Mouse (Mus musculus): ENCODE results near the gene Kcnrg.
"Not testable (repeated sequence)": the region's sequence is repeated elsewhere in the genome, so short reads cannot be mapped to it uniquely, and the experiment has no call there.

The Kcnrg gene

GRCm38 (mm10) chr14:61607157-61607556, at the start of gene Kcnrg:
Gene Kcnrg, plus strand, starts transcription at chr14:61607457.
- in situ Hi-C loops (cut with MboI, MseI), result no loop called here

- in situ Hi-C loops (cut with MboI, MseI), result no loop called here
Measured at GRCm38 (mm10) chr14:61558901-61559300, 48.4 kb upstream of the Kcnrg start.

DNA sequence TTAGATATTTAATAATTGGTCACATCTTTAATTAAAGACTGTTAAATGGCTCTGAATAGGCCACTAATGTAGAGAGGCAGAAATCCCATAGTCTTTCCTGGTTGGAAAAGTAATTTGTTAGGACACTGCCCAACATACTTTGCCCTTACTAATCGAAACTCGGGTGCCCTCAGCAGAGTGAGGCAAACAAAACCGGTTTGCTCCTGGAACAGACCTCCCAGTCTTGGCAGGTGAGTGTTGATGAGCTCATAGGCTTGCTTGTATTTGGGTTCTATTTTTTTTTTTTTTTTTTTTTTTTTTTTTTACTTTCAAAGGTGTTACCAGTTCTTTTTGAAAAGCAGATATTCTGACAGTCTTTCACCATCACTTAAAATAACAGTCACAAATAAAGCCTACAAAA, 47.4 kb upstream of the Kcnrg start:
- in situ Hi-C loops (cut with MboI, MseI), result no loop called here

DNA sequence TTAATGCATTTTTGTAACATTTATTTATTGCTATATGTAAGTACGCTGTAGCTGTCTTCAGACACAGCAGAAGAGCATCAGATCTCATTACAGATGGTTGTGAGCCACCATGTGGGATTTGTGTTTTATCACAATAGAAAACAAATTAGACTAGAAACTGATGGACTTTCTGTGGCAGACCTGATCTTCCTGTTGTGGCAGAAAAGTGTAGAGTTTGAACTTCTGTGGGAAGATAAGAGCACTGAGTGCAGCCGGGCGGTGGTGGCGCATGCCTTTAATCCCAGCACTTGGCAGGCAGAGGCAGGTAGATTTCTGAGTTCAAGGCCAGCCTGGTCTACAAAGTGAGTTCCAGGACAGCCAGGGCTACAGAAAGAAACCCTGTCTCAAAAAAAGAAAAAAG, 41.0 kb upstream of the Kcnrg start:
- in situ Hi-C loops (cut with MboI, MseI), result not testable (repeated sequence)

- in situ Hi-C loops (cut with MboI, MseI), result no loop called here
Measured at GRCm38 (mm10) chr14:61569344-61569743, 37.9 kb upstream of the Kcnrg start.

- in situ Hi-C loops (cut with MboI, MseI), result loop anchor here in 1 of 2 experiments (5.0 kb wide), 2 partner anchors 671 to 881 kb away; no protein-coding TSS in a partner anchor
Measured at GRCm38 (mm10) chr14:61571366-61571765, 35.9 kb upstream of the Kcnrg start.

GRCm38 (mm10) chr14:61572131-61572530, 35.1 kb upstream of the Kcnrg start:
- in situ Hi-C loops (cut with MboI, MseI), result loop anchor here in 1 of 2 experiments (5.0 kb wide), 2 partner anchors 670 to 880 kb away; no protein-coding TSS in a partner anchor

DNA sequence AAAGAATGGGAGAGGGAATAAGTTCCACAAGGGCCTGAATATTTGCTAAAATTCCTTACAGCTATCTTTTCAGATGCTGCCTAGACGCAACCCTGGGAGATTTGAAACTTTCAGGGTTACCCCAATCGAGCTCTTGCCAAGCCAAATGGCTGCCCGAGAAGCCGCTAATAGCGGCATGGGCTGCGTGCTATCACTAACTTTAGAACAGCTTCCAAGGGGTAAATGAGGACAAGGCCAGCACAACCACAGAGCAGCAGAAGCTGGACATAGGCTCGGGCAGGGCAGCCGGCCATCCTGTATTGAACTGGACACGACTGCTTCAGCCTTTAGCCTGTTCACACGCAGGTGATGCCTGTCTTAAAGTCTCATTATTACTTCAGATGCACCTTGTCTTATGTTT, 32.2 kb upstream of the Kcnrg start:
- in situ Hi-C loops (cut with MboI, MseI), result loop anchor here in 1 of 2 experiments (5.0 kb wide), 1 partner anchor 872 kb away; no protein-coding TSS in a partner anchor

- in situ Hi-C loops (cut with MboI, MseI), result loop anchor here in 1 of 2 experiments (5.0 kb wide), 1 partner anchor 871 kb away; no protein-coding TSS in a partner anchor
Measured at GRCm38 (mm10) chr14:61575941-61576340, 31.3 kb upstream of the Kcnrg start.

GRCm38 (mm10) chr14:61589288-61590065, 17.8 kb upstream of the Kcnrg start:
- in situ Hi-C loops (cut with MboI, MseI), result loop anchor here in 1 of 2 experiments (10.0 kb wide), 1 partner anchor 435 kb away; no protein-coding TSS in a partner anchor

DNA sequence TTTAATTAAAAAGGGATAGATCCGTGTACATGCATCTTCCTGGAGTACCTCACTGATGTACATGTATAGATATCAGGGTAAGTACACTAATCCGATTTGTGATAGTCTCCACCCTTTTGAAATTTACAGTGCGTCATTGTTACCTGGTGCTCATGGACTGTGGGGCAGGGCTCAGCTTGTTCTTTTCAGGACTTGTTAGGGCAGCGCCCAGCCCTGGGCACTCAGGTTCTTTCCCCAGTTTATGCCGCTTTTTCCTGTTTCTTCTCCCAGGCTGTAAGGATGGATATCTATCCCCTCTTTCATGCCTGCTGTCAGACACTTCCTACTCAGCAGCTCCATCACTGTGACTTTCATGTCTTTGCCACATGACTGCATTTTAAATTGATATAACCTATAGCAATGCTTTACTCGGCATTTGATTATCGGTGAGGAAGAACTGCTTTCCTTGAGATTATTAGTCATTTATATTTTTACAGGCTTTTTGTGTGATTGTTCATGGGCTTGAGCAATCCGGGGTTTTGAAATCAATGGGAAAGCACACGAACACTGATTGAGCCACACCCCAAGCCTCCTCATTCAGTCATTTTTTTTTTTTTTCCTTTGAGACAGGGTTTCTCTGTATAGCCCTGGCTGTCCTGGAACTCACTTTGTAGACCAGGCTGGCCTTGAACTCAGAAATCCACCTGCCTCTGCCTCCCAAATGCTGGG, 10.4 kb upstream of the Kcnrg start:
- in situ Hi-C loops (cut with MboI, MseI), result loop anchor here in 1 of 2 experiments (10.0 kb wide), 1 partner anchor 428 kb away; no protein-coding TSS in a partner anchor

DNA sequence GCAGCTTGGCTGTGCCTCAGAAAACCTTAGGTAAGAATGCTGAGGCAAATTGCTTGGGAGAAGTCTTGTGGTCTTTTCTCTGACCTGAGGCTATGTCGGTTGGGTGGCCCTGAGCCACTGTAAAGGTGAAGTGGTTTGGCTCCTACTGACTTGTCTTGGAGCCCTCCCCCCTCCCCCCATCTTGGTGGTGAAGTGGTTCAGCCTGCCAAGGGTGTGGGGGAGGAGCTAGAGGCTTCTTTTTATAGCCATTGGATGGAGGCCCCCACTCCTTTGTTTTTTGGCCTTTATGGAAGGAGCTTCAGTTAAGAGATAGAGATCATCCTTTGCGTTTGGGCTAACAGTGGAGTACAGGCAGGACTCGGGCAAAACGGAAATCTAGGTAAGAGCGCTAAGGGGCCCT, 9.3 kb upstream of the Kcnrg start, which contains the start of gene Trim13:
Gene Trim13 (plus strand): TSS at position 280 of the 400 bp plus-strand sequence.
- in situ Hi-C loops (cut with MboI, MseI), result loop anchor here in 1 of 2 experiments (10.0 kb wide), 1 partner anchor 427 kb away; no protein-coding TSS in a partner anchor

GRCm38 (mm10) chr14:61599057-61599806, 8.0 kb upstream of the Kcnrg start:
- in situ Hi-C loops (cut with MboI, MseI), result loop anchor here in 1 of 2 experiments (10.0 kb wide), 1 partner anchor 426 kb away; no protein-coding TSS in a partner anchor

DNA sequence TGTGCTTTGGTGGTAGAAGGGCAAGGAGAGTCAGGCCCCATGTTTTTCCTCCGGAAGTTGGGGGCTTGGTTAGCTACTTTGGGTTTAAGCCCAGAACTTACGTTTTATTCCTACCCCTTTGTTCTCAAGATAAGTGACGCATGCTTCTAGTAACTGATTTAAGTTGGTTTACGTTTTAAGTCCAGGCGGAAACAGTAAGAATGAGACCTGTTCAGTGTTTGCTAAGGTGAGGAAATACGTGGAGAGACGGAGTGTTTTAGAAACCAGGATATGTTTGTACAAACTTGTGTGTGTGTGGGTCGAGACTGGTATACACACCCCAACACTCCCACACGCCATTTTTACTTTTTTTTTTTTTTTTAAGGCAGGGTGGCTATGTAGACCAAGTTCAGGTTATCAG, 5.9 kb upstream of the Kcnrg start:
- in situ Hi-C loops (cut with MboI, MseI), result no loop called here

- in situ Hi-C loops (cut with MboI, MseI), result no loop called here
Measured at GRCm38 (mm10) chr14:61603069-61603755, 4.0 kb upstream of the Kcnrg start.

DNA sequence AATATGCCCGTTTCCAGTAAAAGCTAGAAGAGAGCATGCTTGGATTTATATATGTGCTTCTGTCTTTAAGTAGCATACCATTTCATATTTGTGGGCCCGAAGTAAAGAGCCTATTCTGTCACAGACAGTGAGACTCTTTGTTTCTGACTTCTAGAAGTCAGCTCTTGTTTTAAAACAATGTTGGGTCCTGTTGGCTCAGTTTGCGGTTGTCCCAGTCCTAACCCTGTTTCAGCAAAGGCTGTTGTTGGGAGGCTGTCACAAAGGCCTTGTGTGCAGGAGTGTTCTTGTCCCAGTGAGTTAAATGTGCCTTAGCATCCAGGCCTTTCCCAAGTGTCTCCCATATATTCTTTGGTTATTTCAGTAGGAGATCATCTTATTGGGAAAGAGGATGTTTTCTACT, 3.2 kb upstream of the Kcnrg start:
- in situ Hi-C loops (cut with MboI, MseI), result no loop called here

DNA sequence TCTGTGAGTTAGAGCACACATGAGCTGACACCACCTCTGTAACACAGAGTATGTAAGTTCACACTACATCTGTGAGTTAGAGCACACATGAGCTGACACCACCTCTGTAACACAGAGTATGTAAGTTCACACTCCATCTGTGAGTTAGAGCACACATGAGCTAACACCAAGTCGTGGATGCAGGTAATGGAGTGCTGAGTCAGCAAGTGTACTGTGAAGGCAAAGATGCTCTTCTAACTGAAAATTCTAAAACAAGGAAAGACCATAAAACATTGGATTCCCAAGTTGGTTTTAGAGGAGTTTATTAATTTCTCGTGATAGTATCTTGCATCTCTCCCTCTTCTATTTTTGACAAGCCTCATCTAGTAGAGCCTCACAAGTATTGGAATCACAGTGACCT, 1.2 kb upstream of the Kcnrg start:
- in situ Hi-C loops (cut with MboI, MseI), result not testable (repeated sequence)

- in situ Hi-C loops (cut with MboI, MseI), result no loop called here
Measured at GRCm38 (mm10) chr14:61611766-61612165, 4.5 kb downstream of the Kcnrg start.

GRCm38 (mm10) chr14:61613319-61613718, 6.1 kb downstream of the Kcnrg start:
- in situ Hi-C loops (cut with MboI, MseI), result no loop called here

- in situ Hi-C loops (cut with MboI, MseI), result no loop called here
Measured at GRCm38 (mm10) chr14:61620371-61620770, 13.1 kb downstream of the Kcnrg start.

DNA sequence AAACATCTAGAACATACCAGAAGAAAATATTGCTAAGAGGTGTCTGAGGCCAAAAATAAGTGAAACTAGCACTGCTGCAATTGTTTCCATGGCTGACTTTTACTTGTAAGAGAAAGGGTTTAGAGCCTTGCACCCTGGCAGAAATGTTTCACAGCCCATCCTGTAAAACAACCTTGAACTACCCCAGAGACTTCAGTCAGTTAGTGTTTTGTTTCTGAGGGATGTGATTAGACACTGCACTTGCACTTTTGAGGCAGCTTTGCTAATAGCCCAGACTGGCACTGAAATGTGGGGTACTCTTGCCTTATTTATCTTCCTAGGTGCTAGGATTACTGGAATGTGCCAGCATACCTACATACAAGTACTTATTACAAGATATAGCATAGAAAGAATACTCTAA, 28.7 kb downstream of the Kcnrg start:
- in situ Hi-C loops (cut with MboI, MseI), result no loop called here

Measured in T-helper 17 cell (primary cell).